8 mouse cellular contexts compared by ENCODE assay signal in genomic region chr8:13676302-13676700, GRCm38 (mm10). TPM values are rescaled to one million over a fixed set of nuclear protein-coding genes. Genes with fewer than 3 reads are reported as not detected.
DNase-seq lines count a peak whose midpoint lies in the region; ATAC-seq and TF ChIP-seq lines count a peak whose summit lies in the region.

No protein-coding gene starts in this region.

- peak; percentile 13; the same call in 1 of the 2 replicates for ATAC-seq in frontal cortex, adult (ENCODE audit: low TSS enrichment)
- ATAC-seq in inflammation-experienced regulatory T-cells, adult 6 months: peak; percentile 34
- peak; percentile 23 for ATAC-seq in megakaryocyte progenitor cell, adult 5-6 weeks (replicated peaks; ENCODE audit: poor library complexity)

- H3K4me1 ChIP-seq in cortical plate, adult 2 months (ENCODE audit: control insufficient read depth, insufficient read depth, low read length): peaks cover 3% of the 10 kb centered on the region; the same call in 1 of the 2 replicates

- no peak for DNase-seq in frontal cortex, postnatal 14 days (ENCODE audit: low spot score in 2 of 2)
- peak; percentile 60 to 64 for DNase-seq in gastrocnemius, postnatal 36 days
- DNase-seq in left cerebral cortex, postnatal 25 days (ENCODE audit: low spot score in 2 of 2): peak; percentile 45 to 65
- DNase-seq in right cerebral cortex, postnatal 14 days: peak; percentile 38

- H3K27ac ChIP-seq in cortical plate, adult 2 months (ENCODE audit: insufficient read depth, low read length): peak overlapping the region; percentile 92

- intact Hi-C loops in gastrocnemius, postnatal 36 days (cut with DNase I): loop anchor here (5.0 kb wide), 1 partner anchor 74 kb away; no protein-coding TSS in a partner anchor
- intact Hi-C loops in left cerebral cortex, postnatal 25 days (cut with DNase I): loop anchor here (1.0 to 2.0 kb wide), 4 partner anchors 32 to 126 kb away; no protein-coding TSS in a partner anchor

- H3K4me3 ChIP-seq in cortical plate, adult 2 months (ENCODE audit: insufficient read depth, low read length): peak overlapping the region; percentile 87

- 0 out of 2 replicates have a peak, but pooled peaks have one; percentile 8 for TF ChIP-seq POLR2A in cortical plate, adult 2 months (IDR thresholded peaks at IDR 0.05; ENCODE audit: extremely low read depth, insufficient read depth, low read length)

- no peak for TF ChIP-seq CTCF in cortical plate, adult 2 months (IDR thresholded peaks at IDR 0.05; ENCODE audit: extremely low read depth, insufficient read depth, low read length)

RNA-seq across cellular contexts. Expression of gene Rasa3, which starts 1.1 kb away (rescaled TPM):
- 52.4 and 53.1 TPM in 2 replicates for polyA plus RNA-seq in cortical plate, adult 2 months (2012; rRNA removed)
- total RNA-seq in gastrocnemius, postnatal 36 days (2021): 10 to 100 TPM in 1 of 2 experiments, 1 to 10 TPM in 1; 7.5 to 11.8 TPM
- polyA plus RNA-seq in inflammation-experienced regulatory T-cells, adult 6 months (2017; shearing (Covaris generic)): 100 to 1,000 TPM in 1 of 3 experiments, 10 to 100 TPM in 2; 96.4 to 121 (median 96.5) TPM
- 10 to 100 TPM; 56.7 TPM for total RNA-seq in left cerebral cortex, postnatal 25 days (2021)
- total RNA-seq in megakaryocyte progenitor cell, adult 5-6 weeks (2015): 24.1 and 36.8 TPM in 2 replicates
- 49.3 and 51.3 TPM in 2 replicates for total RNA-seq in megakaryocyte progenitor cell, adult 5-6 weeks (2017)

RNA-seq across cellular contexts. Expression of gene Cfap97d2, which starts 29.4 kb away (rescaled TPM):
- polyA plus RNA-seq in cortical plate, adult 2 months (2012; rRNA removed): 1.4 and 2.3 TPM in 2 replicates
- total RNA-seq in gastrocnemius, postnatal 36 days (2021): not detected
- not detected for polyA plus RNA-seq in inflammation-experienced regulatory T-cells, adult 6 months (2017; shearing (Covaris generic))
- 1 to 10 TPM in 1 of 2 experiments, under 1 TPM in 1; 0.76 to 1.4 TPM for total RNA-seq in left cerebral cortex, postnatal 25 days (2021)
- total RNA-seq in megakaryocyte progenitor cell, adult 5-6 weeks (2015): not detected in 2 replicates
- total RNA-seq in megakaryocyte progenitor cell, adult 5-6 weeks (2017): not detected in 2 replicates

Comparison
In these comparisons a context has a peak if more than half of its experiments do, and no peak if none do; other contexts are left out.
1. DNase-seq: peak in gastrocnemius, postnatal 36 days (2 of 2), left cerebral cortex, postnatal 25 days (2 of 2) and right cerebral cortex, postnatal 14 days (single experiment); none in frontal cortex, postnatal 14 days (0 of 2).
2. Peak in every context shown above with its lines, with median percentiles within 50 percentile points of each other: ATAC-seq.